Mouse (Mus musculus) cortical plate, adult 2 months (tissue): Measurements from ENCODE around the gene Arhgdia.

Source experiments
- CTCF ChIP-seq: fragments of 200-500 bp; IDR thresholded peaks from 2 replicates; pipeline ENCODE4 v1.5.1; 2011; ENCODE audit warnings: mild to moderate bottlenecking, control low read depth, low read length; ENCODE audit not compliant: insufficient read depth; ENCODE audit errors: extremely low read depth
- POLR2A ChIP-seq: fragments of 200-500 bp; IDR thresholded peaks from 2 replicates; pipeline ENCODE4 v1.6.1; 2011; ENCODE audit warnings: mild to moderate bottlenecking, low read length, control low read depth; ENCODE audit not compliant: insufficient read depth; ENCODE audit errors: extremely low read depth

DNA sequence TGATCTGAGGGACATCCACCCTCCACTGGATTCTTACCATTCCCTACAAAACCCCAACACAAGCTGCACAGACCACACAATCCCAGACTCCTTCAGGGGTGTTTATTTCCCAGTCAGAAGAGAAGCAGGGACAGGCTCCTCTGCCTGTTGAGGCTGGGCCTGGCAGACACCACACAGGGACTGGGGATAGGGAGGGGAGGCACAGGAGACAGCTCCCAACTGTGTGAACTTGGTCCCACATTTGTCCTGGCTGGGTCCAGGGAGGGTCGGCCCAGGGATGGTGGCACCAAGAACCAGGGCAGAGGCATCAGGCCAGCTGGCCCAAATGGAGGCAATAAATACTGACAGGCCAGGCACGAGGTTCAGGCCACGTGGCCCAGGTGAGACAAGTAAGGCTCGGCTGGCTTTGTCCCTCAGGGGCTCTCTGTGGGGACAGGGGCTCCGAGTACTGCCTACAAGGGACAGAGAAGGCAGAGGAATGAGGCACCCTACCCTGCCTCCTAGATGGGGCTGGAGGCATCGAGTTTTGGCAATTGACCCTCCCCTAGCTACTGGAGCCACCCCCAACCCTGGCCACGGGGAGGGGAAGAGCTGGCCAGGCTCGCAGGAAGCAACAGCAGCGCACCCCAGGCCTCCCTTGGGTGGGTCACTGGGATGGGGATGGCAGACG is 3.3 kb downstream of the Arhgdia start:
- no peak for TF ChIP-seq CTCF
- TF ChIP-seq POLR2A: no peak
